Mouse (Mus musculus) heart, adult 8-10 months (tissue): Measurements from ENCODE around the gene Arl2. TPM values are rescaled to one million over a fixed set of nuclear protein-coding genes. Genes with fewer than 3 reads are reported as not detected.

Experiments
- total RNA-seq, 4 experiments: library from RNA; stranded (reverse); gene quantifications; 2 replicates each; pipeline ENCODE4 v1.2.4; 2022

Gene Arl2
- total RNA-seq, 4 experiments from 2014 or later, result 77.6 to 82.7 (median 79.4) TPM

Other genes with a start within 250 kb of the Arl2 start
- under 1 TPM; 0.23 to 0.50 (median 0.34) TPM for gene Tigd3, start 247.4 kb downstream of the Arl2 start, total RNA-seq
- 10 to 100 TPM; 71.9 to 95.2 (median 81.1) TPM for gene Dpf2, start 228.5 kb downstream of the Arl2 start, total RNA-seq
- gene Cdc42ep2, start 216.7 kb downstream of the Arl2 start, total RNA-seq, result 1 to 10 TPM; 6.0 to 9.7 (median 8.9) TPM
- gene Pola2, start 177.3 kb downstream of the Arl2 start, total RNA-seq, result 10 to 100 TPM in 2 of 4 experiments, 1 to 10 TPM in 2; 7.8 to 13.5 (median 9.3) TPM
- not detected for gene Slc22a20, start 155.4 kb downstream of the Arl2 start, total RNA-seq
- 10 to 100 TPM; 28.2 to 43.0 (median 35.8) TPM for gene Capn1, start 125.7 kb downstream of the Arl2 start, total RNA-seq
- gene Syvn1, start 95.0 kb downstream of the Arl2 start, total RNA-seq, result 10 to 100 TPM; 18.9 to 21.7 (median 21.4) TPM
- 10 to 100 TPM; 33.7 to 44.8 (median 40.9) TPM for gene Mrpl49, start 83.8 kb downstream of the Arl2 start, total RNA-seq
- 100 to 1,000 TPM; 526 to 624 (median 583) TPM for gene Fau, start 83.7 kb downstream of the Arl2 start, total RNA-seq
- 10 to 100 TPM; 11.8 to 14.1 (median 13.0) TPM for gene Znhit2, start 80.4 kb downstream of the Arl2 start, total RNA-seq
- gene Tm7sf2, start 73.2 kb downstream of the Arl2 start, total RNA-seq, result 1 to 10 TPM; 3.1 to 3.9 (median 3.2) TPM
- 10 to 100 TPM; 18.3 to 23.7 (median 21.1) TPM for gene Vps51, start 64.3 kb downstream of the Arl2 start, total RNA-seq
- not detected for gene Tmem262, start 61.5 kb downstream of the Arl2 start, total RNA-seq
- gene Gm28374, start 59.3 kb downstream of the Arl2 start, total RNA-seq, result not detected
- gene Zfpl1, start 56.6 kb downstream of the Arl2 start, total RNA-seq, result 10 to 100 TPM; 15.4 to 20.8 (median 17.4) TPM
- under 1 TPM in 1 of 4 experiments, not detected in 3; 0.16 TPM for gene Cdca5, start 56.6 kb downstream of the Arl2 start, total RNA-seq
- gene AC131692.1, start 47.1 kb downstream of the Arl2 start, total RNA-seq, result not detected
- gene Naaladl1, start 35.8 kb downstream of the Arl2 start, total RNA-seq, result not detected
- gene Sac3d1, start 22.9 kb downstream of the Arl2 start, total RNA-seq, result 10 to 100 TPM in 1 of 4 experiments, 1 to 10 TPM in 3; 8.0 to 10.4 (median 9.0) TPM
- gene Snx15, start 13.2 kb downstream of the Arl2 start, total RNA-seq, result 10 to 100 TPM; 14.8 to 18.0 (median 15.6) TPM
- 1 to 10 TPM in 1 of 4 experiments, under 1 TPM in 3; 0.31 to 1.4 (median 0.43) TPM for gene Batf2, start 565 bp downstream of the Arl2 start, total RNA-seq
- not detected for gene Majin, start 42.8 kb upstream of the Arl2 start, total RNA-seq
- not detected for gene Gpha2, start 84.8 kb upstream of the Arl2 start, total RNA-seq
- gene Ppp2r5b, start 94.3 kb upstream of the Arl2 start, total RNA-seq, result 10 to 100 TPM; 32.9 to 35.9 (median 34.4) TPM
- 10 to 100 TPM; 22.3 to 28.0 (median 25.8) TPM for gene Atg2a, start 100.1 kb upstream of the Arl2 start, total RNA-seq
- gene Ehd1, start 135.2 kb upstream of the Arl2 start, total RNA-seq, result 10 to 100 TPM; 88.7 to 99.1 (median 92.3) TPM
- 10 to 100 TPM; 14.7 to 17.1 (median 15.4) TPM for gene Cdc42bpg, start 164.9 kb upstream of the Arl2 start, total RNA-seq
- gene Men1, start 193.4 kb upstream of the Arl2 start, total RNA-seq, result 10 to 100 TPM in 3 of 4 experiments, 1 to 10 TPM in 1; 10.0 to 16.0 (median 12.3) TPM
- 10 to 100 TPM; 33.4 to 44.4 (median 34.7) TPM for gene Map4k2, start 199.6 kb upstream of the Arl2 start, total RNA-seq
- 100 to 1,000 TPM in 1 of 4 experiments, 10 to 100 TPM in 3; 84.3 to 103 (median 91.3) TPM for gene Sf1, start 222.1 kb upstream of the Arl2 start, total RNA-seq
- gene Pygm, start 242.9 kb upstream of the Arl2 start, total RNA-seq, result 1,000 to 10,000 TPM; 1,301 to 1,379 (median 1,330) TPM